Mouse (Mus musculus) embryonic facial prominence, embryonic 12.5 days (tissue): ENCODE results near the gene Tmem179. TPM values are rescaled to one million over a fixed set of nuclear protein-coding genes. Genes with fewer than 3 reads are reported as not detected.

Source experiments
- ATAC-seq: fragments of 200-750 bp; cut with Nextera tagmentation; 2 replicates; pipeline ENCODE4 v1.8.0; 2017; ENCODE audit not compliant: insufficient number of reproducible peaks, insufficient read depth, low FRiP score, low TSS enrichment
- H3K27ac ChIP-seq: fragments of 300-500 bp; sonication (generic); 2 replicates; pipeline ENCODE4 v1.5.1; 2016; ENCODE audit warnings: mild to moderate bottlenecking
- H3K27me3 ChIP-seq: fragments of 300-500 bp; sonication (generic); 2 replicates; pipeline ENCODE4 v1.6.1; 2016; ENCODE audit warnings: mild to moderate bottlenecking, moderate library complexity
- H3K36me3 ChIP-seq: fragments of 300-500 bp; sonication (generic); 2 replicates; pipeline ENCODE4 v1.6.1; 2016; ENCODE audit warnings: mild to moderate bottlenecking
- H3K4me1 ChIP-seq: fragments of 300-500 bp; sonication (generic); 2 replicates; pipeline ENCODE4 v1.6.1; 2016
- H3K4me2 ChIP-seq: fragments of 300-500 bp; sonication (generic); replicated peaks from 2 replicates; pipeline ENCODE4 v1.6.1; 2016; ENCODE audit warnings: mild to moderate bottlenecking, moderate library complexity
- H3K4me3 ChIP-seq: fragments of 300-500 bp; sonication (generic); 2 replicates; pipeline ENCODE4 v1.5.1; 2016; ENCODE audit warnings: mild to moderate bottlenecking
- H3K9ac ChIP-seq: fragments of 300-500 bp; sonication (generic); 2 replicates; pipeline ENCODE4 v1.6.1; 2016; ENCODE audit warnings: mild to moderate bottlenecking, moderate library complexity
- H3K9me3 ChIP-seq: fragments of 300-500 bp; sonication (generic); 2 replicates; pipeline ENCODE4 v1.6.1; 2016; ENCODE audit warnings: mild to moderate bottlenecking, moderate library complexity
- WGBS: fragments of 180-500 bp; shearing (Covaris S2); methylation state at CpG from one replicate; pipeline ENCODE4 v1.1.7; 2016; 5-methylcytosine and 5-hydroxymethylcytosine counted together
- polyA plus RNA-seq: library from polyadenylated mRNA; unstranded; fragments of >200 nt; fragmentation: Nextera tagmentation; extraction: Ambion mirVana; gene quantifications from 2 replicates; pipeline ENCODE4 v1.2.1, GENCODE M21; 2016

Gene Tmem179
- polyA plus RNA-seq, 1 experiment from 2014 or later: 1.9 TPM

DNA sequence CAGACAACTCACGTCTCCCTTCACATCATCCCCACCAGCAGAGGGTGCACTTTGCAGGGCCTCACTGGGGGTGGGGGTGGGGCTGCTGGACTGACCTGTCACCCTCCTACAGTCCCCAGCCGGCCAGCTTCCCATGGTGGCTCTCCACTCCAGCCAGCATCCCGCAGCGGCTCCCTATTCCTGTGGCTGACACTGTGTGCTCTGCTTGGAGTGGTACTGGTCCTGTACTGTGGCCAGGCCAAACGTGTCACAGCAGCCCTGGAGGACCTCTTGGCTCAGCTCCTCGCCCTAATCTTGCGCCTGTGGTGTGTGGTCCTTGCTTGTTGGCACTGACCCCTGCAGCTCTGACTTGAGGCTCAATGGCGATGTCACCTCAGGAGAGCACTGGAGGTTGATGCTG lies 18.8 kb downstream of the Tmem179 start:
- 86% methylated on average over 8 of the region's 8 CpGs for whole genome bisulfite sequencing

DNA sequence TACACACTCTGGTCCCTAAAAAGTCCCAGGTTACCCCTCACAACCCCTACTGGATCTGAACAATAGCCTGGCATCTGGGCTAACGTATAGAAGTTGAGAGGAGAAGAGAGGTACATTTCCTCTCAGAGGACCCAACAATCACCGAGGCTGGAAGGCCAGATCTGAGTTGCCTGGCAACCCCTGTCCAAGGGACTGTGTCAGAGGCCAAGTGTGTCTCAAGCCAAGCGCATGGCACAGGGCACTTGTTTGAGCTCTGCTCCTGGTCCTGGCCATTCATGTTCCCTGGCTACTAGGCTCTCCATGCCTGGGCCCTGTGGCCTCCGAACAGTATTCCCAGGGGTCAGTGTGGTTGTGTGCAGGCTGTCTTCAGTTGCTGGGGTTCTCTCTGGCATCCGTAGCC lies 20.4 kb downstream of the Tmem179 start:
- Histone ChIP-seq H3K27ac (no peak overlapping the region), H3K36me3 (no peaks in the 10 kb centered on the region), H3K4me3 (no peak overlapping the region), H3K9me3 (no peaks in the 10 kb centered on the region), H3K4me2 (no peak overlapping the region), H3K27me3 (0 out of 2 replicates have a peak, but pooled peaks cover 4% of the 10 kb centered on the region), H3K9ac (no peak overlapping the region), H3K4me1 (peaks cover 7% of the 10 kb centered on the region)
- WGBS: 80% methylated on average over 5 of the region's 5 CpGs
- no peak for ATAC-seq

More for the DNA sequence above, 18.8 kb downstream of the Tmem179 start:
- no peaks in the 10 kb centered on the region for H3K9me3 ChIP-seq
- no peak overlapping the region for H3K9ac ChIP-seq
- no peak overlapping the region for H3K4me3 ChIP-seq
- no peaks in the 10 kb centered on the region for H3K36me3 ChIP-seq
- no peak overlapping the region for H3K4me2 ChIP-seq
- H3K27me3 ChIP-seq: 0 out of 2 replicates have a peak, but pooled peaks cover 4% of the 10 kb centered on the region
- peaks cover 5% of the 10 kb centered on the region; the same call in 1 of the 2 replicates for H3K4me1 ChIP-seq
- H3K27ac ChIP-seq: no peak overlapping the region
- no peak for ATAC-seq

DNA sequence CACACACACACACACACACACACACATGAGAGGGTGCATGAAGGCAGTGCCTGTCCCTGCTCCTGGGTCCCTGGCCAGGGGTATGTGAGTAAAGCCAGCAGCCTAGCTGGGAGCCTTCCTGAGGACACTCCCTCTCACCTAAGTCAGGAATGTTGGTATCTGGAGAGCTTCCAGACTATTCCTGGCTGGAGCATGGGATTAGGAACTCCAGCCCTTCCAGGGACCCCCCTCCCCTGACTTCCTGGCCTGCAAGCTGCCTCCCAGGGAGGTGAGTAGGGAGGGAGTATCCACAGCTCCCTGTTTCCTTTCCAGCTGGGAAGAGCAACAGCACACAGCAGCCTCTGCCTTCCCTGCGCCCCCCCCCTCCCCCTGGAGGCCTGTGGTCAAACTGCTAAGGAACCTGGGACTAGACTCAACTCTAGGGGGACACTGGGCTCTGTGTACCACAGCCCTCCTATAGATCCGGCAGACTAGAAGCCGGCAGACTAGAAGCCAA lies 26.1 kb downstream of the Tmem179 start:
- 14% methylated on average over 3 of the region's 3 CpGs for WGBS
- 0 out of 2 replicates have a peak, but pooled peaks have one; percentile 4 for ATAC-seq

DNA sequence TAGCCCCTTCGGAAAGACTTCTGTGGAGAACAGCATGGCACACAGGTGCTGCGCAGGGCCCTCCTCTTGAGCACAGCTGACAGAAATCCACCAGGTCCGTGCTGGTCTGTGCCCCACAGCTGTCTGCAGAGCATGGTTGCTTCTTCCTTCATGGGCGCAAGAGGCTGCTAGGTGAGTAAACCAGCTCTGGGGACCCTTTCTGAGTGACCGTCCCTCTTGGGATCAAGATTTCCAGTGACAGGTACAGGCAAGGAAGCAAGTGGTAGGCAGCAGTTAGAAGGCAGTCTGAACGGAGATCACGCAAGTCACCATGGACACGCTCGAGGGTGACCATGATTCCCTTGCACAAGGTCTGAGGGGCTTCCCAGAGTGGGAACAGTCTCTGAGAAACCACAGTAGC lies 27.0 kb downstream of the Tmem179 start:
- no peaks in the 10 kb centered on the region for H3K9me3 ChIP-seq
- 87% methylated on average over 9 of the region's 9 CpGs for WGBS
- no peak overlapping the region for H3K9ac ChIP-seq
- H3K4me3 ChIP-seq: no peak overlapping the region
- H3K27ac ChIP-seq: no peak overlapping the region
- H3K36me3 ChIP-seq: no peaks in the 10 kb centered on the region
- H3K27me3 ChIP-seq: no peaks in the 10 kb centered on the region
- H3K4me2 ChIP-seq: no peak overlapping the region
- no peak for ATAC-seq
- peaks cover 19% of the 10 kb centered on the region for H3K4me1 ChIP-seq

More for the DNA sequence above, 26.1 kb downstream of the Tmem179 start:
- H3K9ac ChIP-seq: no peak overlapping the region
- H3K9me3 ChIP-seq: no peaks in the 10 kb centered on the region
- H3K27me3 ChIP-seq: 0 out of 2 replicates have a peak, but pooled peaks cover 4% of the 10 kb centered on the region
- H3K27ac ChIP-seq: peak overlapping the region; percentile 41
- H3K36me3 ChIP-seq: no peaks in the 10 kb centered on the region
- no peak overlapping the region for H3K4me2 ChIP-seq
- H3K4me3 ChIP-seq: no peak overlapping the region
- H3K4me1 ChIP-seq: peaks cover 19% of the 10 kb centered on the region

DNA sequence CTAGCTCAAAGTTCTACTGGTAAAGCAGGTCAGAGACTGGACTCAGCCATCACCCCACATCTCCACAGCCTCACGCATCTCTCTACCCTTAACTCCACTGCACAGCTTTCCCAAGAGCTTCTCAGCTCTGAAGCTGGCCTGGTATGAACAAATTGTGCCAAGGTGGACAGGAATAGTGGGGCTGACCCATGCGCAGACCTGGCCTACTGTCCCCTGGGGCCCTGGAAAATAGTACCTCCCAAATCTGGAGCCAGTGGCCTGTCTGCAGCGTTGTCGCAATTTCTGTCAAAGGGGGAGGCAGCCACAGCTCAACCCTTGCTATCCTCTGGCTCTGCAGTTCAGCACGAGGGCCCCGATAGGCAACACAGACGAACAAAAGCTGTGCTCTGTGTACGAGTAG lies 27.4 kb downstream of the Tmem179 start, which contains the start of gene A530016L24Rik:
Gene A530016L24Rik, plus strand, starts transcription at position 315 of the 400 bp plus-strand sequence.
- Histone ChIP-seq H3K9me3 (no peaks in the 10 kb centered on the region), H3K4me1 (peaks cover 19% of the 10 kb centered on the region), H3K9ac (no peak within 1 kb of the TSS), H3K4me3 (no peak within 1 kb of the TSS), H3K27me3 (no peaks in the 10 kb centered on the region), H3K36me3 (no peaks in the 10 kb centered on the region), H3K27ac (no peak within 1 kb of the TSS; the same call in 1 of the 2 replicates), H3K4me2 (no peak within 1 kb of the TSS)
- 87% methylated on average over 8 of the region's 8 CpGs for WGBS
- no peak for ATAC-seq

DNA sequence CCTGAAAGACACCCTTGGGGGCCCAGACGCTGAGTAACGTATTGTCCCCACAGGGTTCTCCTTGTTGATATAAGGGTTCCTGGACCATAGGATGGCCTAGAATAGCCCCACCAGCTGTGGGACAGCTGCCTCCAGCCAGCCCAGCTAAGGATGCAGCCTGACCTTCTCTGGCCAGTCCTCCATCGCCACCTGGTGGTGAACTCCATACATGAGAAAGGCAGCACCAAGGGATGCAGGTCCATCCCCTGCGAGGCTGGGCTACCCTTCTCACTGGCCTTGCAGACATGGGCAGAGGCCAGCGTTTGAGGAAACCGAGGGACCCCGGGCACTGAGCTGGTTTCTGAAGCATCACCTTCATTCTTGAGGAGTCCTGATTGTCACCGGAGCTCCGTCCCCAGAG lies 42.8 kb downstream of the Tmem179 start:
- no peaks in the 10 kb centered on the region for H3K9me3 ChIP-seq
- H3K27me3 ChIP-seq: peaks cover 4% of the 10 kb centered on the region; the same call in 1 of the 2 replicates

DNA sequence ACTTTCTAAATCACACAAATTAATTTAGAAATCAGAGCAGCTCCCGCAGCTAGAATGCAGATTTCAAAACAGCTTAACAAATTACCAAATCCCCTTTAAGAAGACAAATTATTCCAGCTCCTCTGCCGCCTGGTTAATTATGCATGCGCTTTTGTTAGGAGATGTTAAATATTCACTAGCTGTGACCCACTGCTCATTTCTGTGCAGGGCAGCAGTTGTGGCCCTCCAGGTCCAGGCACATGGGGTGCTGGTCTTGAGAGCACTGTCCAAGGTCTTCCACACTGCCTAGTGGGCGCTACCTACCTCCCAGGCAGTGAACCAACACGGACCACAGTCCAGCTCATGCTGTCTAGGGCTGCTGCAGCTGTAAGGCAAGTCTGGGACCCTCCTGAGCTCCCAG lies 46.3 kb downstream of the Tmem179 start:
- 71% methylated on average over 5 of the region's 5 CpGs for WGBS
- no peak overlapping the region for H3K27ac ChIP-seq

More for the DNA sequence above, 42.8 kb downstream of the Tmem179 start:
- H3K4me2 ChIP-seq: no peak overlapping the region
- WGBS: 13% methylated on average over 9 of the region's 9 CpGs
- H3K4me3 ChIP-seq: no peak overlapping the region
- H3K9ac ChIP-seq: no peak overlapping the region
- no peaks in the 10 kb centered on the region for H3K4me1 ChIP-seq
- H3K27ac ChIP-seq: no peak overlapping the region
- H3K36me3 ChIP-seq: no peaks in the 10 kb centered on the region
- no peak for ATAC-seq

DNA sequence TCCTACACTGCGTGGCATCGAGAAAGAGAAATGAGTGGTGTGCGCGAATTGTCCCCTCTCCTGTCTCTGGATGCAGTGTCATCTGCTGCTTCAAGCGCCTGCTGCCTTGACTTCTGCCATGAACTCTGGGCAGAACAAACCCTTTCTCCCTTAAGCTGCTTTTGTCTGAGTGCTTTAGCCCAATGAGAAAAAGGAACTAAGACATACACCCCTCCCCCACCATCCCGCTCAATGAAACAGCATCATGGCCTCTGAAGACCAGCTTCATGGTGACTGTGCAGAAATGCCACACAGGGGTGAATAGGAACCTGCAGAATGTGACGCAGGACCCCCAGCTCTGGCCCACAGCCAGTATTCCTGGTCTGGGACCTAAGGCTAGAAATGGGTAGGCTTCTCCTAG lies 47.2 kb downstream of the Tmem179 start:
- no peak overlapping the region for H3K4me2 ChIP-seq
- no peak for ATAC-seq
- H3K9me3 ChIP-seq: no peaks in the 10 kb centered on the region
- WGBS: 90% methylated on average over 7 of the region's 7 CpGs
- no peak overlapping the region for H3K27ac ChIP-seq
- no peak overlapping the region for H3K4me3 ChIP-seq
- H3K9ac ChIP-seq: no peak overlapping the region
- H3K4me1 ChIP-seq: no peaks in the 10 kb centered on the region
- no peaks in the 10 kb centered on the region for H3K36me3 ChIP-seq
- H3K27me3 ChIP-seq: no peaks in the 10 kb centered on the region; the same call in 1 of the 2 replicates

More for the DNA sequence above, 46.3 kb downstream of the Tmem179 start:
- H3K4me1 ChIP-seq: no peaks in the 10 kb centered on the region
- no peak overlapping the region for H3K4me3 ChIP-seq
- ATAC-seq: no peak
- peaks cover 4% of the 10 kb centered on the region for H3K27me3 ChIP-seq
- H3K4me2 ChIP-seq: no peak overlapping the region
- no peaks in the 10 kb centered on the region for H3K9me3 ChIP-seq
- H3K36me3 ChIP-seq: no peaks in the 10 kb centered on the region
- no peak overlapping the region for H3K9ac ChIP-seq

DNA sequence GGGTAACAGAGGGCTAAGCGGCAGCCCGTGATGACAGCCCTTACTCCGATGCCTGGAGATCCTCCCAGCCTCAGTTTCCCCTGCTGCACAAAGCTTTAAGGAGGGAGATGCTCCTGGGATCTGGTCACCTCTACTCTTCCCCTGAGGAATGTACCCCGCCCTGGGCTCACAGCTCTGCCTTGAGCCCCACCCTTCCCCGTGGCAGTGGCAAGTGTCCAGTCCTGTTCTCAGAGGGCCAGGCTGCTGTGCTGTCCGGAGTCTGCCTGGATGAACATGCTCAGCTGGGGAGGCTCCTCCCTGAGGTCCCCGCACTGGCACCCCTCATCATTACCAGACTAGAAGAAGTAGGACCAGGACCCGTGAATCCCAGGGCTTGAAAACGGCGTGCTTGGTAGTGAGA lies 49.2 kb downstream of the Tmem179 start:
- Histone ChIP-seq H3K4me2 (no peak overlapping the region), H3K4me3 (no peak overlapping the region), H3K27ac (no peak overlapping the region), H3K9ac (no peak overlapping the region), H3K27me3 (no peaks in the 10 kb centered on the region; the same call in 1 of the 2 replicates), H3K36me3 (no peaks in the 10 kb centered on the region), H3K9me3 (no peaks in the 10 kb centered on the region), H3K4me1 (no peaks in the 10 kb centered on the region)
- 82% methylated on average over 10 of the region's 10 CpGs for WGBS
- no peak for ATAC-seq

DNA sequence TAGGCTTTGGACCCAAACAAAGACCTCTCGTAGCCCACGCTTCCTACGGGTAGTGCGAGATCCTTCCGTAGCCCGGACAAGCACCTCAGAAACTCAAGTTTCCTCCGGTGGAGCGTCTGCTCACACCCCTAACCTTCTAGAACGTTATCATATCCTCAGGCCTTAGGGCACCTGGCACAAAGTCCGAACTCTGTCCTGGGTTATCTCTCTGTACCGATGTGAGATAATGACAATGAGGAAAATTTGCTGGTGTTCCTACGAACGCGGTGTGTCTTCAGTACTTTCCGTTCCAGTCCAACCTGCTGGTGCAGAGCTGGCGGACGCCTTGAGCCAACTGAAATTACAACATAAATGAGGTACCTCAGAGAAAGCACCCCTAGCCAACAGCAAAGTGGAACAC lies 50.6 kb downstream of the Tmem179 start:
- no peak overlapping the region for H3K4me2 ChIP-seq
- no peaks in the 10 kb centered on the region; the same call in 1 of the 2 replicates for H3K27me3 ChIP-seq
- no peak for ATAC-seq
- H3K9ac ChIP-seq: no peak overlapping the region
- no peaks in the 10 kb centered on the region for H3K36me3 ChIP-seq
- 92% methylated on average over 17 of the region's 17 CpGs for WGBS
- no peak overlapping the region for H3K4me3 ChIP-seq
- H3K9me3 ChIP-seq: no peaks in the 10 kb centered on the region
- H3K4me1 ChIP-seq: no peaks in the 10 kb centered on the region
- no peak overlapping the region for H3K27ac ChIP-seq

DNA sequence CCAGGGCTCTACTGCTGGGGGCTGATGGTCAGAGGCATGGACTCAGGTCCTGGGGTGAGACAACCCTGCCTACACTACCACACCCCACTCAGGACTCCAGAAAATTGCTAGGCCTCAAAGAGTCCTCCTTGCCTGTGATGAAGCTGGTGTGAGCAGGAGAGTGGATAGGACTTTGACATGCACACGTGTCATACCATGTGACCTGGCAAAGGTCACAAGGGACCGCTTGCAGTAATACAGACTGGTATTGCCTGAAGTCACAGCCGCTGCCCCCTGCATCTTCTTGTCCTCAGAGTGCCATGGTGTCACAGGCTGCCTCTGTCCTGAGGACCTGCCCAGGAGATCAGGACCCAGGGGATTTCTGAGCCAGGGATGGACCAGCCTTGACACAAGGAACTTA lies 52.0 kb downstream of the Tmem179 start:
- no peak overlapping the region for H3K4me3 ChIP-seq
- no peaks in the 10 kb centered on the region; the same call in 1 of the 2 replicates for H3K27me3 ChIP-seq
- no peak overlapping the region for H3K9ac ChIP-seq
- H3K27ac ChIP-seq: no peak overlapping the region
- H3K9me3 ChIP-seq: no peaks in the 10 kb centered on the region
- no peak overlapping the region for H3K4me2 ChIP-seq
- H3K4me1 ChIP-seq: no peaks in the 10 kb centered on the region
- ATAC-seq: no peak
- 70% methylated on average over 3 of the region's 3 CpGs for WGBS
- no peaks in the 10 kb centered on the region for H3K36me3 ChIP-seq

DNA sequence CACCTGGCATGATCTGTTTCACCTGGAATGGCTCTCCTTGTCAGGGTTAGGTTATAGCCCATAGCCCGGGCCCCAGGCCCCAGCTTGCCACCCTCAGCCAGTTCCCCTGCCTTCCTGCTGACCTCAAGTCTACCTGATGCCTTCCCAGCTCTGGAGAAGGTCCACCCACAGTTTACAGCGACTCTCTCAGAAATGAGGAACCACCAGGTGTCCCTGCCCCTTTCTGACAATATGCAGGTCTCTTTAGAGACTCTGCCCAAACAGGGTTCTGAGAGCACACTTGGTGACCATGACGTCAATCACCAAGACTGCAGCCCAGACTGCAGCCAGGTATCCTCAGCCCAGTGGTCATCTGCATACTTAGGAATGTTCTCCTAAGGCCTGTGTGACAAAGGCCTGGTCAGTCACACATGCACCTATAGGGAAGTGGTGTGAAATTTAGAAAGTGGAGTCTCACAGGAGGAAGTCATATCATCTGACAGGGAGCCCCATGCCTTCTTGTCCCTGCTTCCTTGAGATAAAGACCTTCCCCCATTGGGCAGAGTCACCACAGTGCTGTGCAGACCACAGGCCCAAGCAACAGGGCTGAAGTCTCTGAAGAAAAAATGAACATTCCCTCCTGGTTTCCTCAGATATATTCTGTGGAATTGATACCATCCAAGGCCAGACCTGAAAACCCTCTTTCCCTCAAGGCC lies 52.6 kb downstream of the Tmem179 start:
- no peaks in the 10 kb centered on the region for H3K4me1 ChIP-seq

More for the DNA sequence above, 52.6 kb downstream of the Tmem179 start:
- Histone ChIP-seq H3K27ac (no peak overlapping the region), H3K4me3 (no peak overlapping the region), H3K9ac (no peak overlapping the region), H3K9me3 (no peaks in the 10 kb centered on the region), H3K4me2 (no peak overlapping the region), H3K36me3 (no peaks in the 10 kb centered on the region), H3K27me3 (no peaks in the 10 kb centered on the region; the same call in 1 of the 2 replicates)
- WGBS: 82% methylated on average over 3 of the region's 3 CpGs
- ATAC-seq: no peak
